Mouse (Mus musculus) frontal cortex, postnatal 36 days (tissue): ENCODE measurements at regions not wholly inside any gene's neighbourhood (a gene's known extent, or its start where the extent isn't known, plus 50 kb on each side); places are given as distances from the start of the nearest gene placed in this dataset.

Experiments
- DNase-seq, 2 experiments: peaks; one replicate each; pipeline ENCODE4 v3.0.0; 2022; ENCODE audit warnings: low spot score in 2 of 2

DNA sequence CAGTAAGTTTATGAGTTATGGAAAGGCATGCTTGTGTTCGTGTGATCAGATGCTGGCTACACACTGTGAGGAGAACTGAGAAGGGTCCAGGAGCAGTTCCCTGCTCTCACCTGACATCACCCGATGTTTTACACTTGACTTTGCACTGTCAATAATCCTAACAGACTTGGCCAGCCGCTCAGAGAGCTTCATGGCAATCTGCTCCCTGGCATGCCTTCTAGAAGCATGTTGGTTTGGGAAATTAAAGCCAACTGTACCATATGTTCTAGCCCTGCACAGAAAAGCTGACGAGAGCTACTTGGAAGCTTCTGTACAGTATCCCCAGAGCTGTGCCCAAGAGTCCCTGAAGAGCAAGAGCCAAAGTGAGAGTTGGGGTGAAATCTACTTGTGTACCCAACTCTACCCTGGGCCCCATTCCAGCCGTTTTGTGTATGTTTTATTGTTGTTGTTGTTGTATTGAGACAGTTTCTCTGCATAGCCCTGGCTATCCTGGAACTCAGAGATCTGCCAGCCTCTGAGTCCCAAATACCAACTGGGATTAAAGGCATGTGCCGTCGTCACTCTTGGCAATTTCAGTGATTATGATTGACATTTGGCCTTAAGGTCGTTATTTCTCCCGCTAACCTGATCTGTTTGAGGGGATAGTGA lies 56.5 kb upstream of the Cnksr3 start:
- peak; percentile 21 to 62 for DNase-seq

DNA sequence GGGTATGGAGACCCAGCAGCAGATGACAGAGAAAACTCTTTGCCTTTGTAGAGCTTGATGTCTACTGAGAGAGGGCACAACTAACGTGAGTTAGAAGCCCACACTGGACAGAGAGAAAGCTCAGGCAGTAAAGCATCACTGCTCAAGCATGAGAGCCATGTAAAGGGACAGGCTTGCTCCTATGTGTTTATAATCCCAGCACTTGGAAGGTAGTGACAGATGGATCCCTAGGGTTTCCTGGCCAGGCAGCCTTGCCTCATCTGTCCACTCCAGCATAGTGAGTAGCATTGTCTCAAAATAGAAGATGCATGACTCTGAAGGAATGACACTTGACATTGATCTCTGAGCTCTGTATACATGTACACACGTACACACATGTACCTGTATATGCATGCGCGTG lies 55.9 kb upstream of the Cnksr3 start:
- no peak for DNase-seq

DNA sequence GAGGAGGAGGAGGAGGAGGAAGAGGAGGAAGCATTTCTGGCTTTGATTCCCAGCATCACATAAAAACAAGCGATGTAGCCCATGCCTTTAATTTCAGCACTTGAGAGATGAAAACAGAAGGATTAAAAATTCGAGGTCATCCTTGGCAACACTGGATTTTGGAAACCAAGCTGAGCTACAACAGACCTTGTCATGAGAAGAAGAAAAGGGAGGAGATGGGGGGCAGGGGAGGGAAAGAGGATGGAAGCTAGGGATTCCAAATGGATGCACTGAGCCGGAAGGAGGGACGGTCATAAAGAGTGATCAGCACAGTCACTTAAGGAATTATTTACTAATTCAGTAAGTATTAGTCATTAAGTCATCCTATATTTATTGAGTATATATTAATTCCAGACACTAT lies 55.1 kb upstream of the Cnksr3 start:
- DNase-seq: no peak

- no peak for DNase-seq
Measured at GRCm38 (mm10) chr10:7265412-7265811, 53.4 kb upstream of the Cnksr3 start.

DNA sequence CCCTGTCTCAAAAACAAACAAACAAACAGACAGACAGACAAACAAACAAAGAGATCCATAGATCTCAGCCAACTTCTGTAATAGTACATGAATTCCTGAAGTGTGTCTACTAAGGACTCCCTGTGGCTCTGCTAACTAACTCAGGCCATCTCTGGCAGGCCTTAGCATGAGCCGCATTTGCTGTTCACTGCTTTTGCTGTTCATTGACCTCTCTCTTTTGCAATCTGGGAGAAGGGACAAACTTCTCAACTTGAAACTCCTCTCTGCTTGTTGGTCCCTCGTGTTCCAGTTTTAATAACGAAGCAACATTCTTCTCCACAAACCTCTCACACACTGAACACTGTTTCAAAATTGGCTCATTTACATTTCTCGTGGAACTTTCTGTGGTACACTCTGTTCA lies 52.7 kb upstream of the Cnksr3 start:
- DNase-seq: no peak
